Mouse (Mus musculus): Measurements from ENCODE around the gene Ryr2. TPM values are rescaled to one million over a fixed set of nuclear protein-coding genes. Genes with fewer than 3 reads are reported as not detected.

Gene Ryr2
- polyA plus RNA-seq, 1 experiment from 2014 or later: 2.7 TPM

GRCm38 (mm10) chr13:12114816-12115215 is 8.1 kb upstream of the Ryr2 start:
- H3K9me3 ChIP-seq: no peaks in the 10 kb centered on the region
- no peaks in the 10 kb centered on the region for H3K27me3 ChIP-seq
- H3K4me3 ChIP-seq (replicated peaks): no peak overlapping the region
- no peak overlapping the region for H3K9ac ChIP-seq (replicated peaks)
- ATAC-seq: no peak
- no peaks in the 10 kb centered on the region for H3K36me3 ChIP-seq
- no peak overlapping the region for H3K27ac ChIP-seq
- 100% methylated on average over 1 of the region's 1 CpGs for WGBS
- H3K4me1 ChIP-seq (replicated peaks): no peaks in the 10 kb centered on the region
- no peak overlapping the region for H3K4me2 ChIP-seq (replicated peaks)

- Histone ChIP-seq H3K4me2 (replicated peaks) (no peak overlapping the region), H3K27ac (no peak overlapping the region), H3K9me3 (no peaks in the 10 kb centered on the region), H3K4me1 (replicated peaks) (peaks cover 17% of the 10 kb centered on the region), H3K36me3 (no peaks in the 10 kb centered on the region), H3K4me3 (replicated peaks) (no peak overlapping the region), H3K27me3 (peaks cover 36% of the 10 kb centered on the region), H3K9ac (replicated peaks) (no peak overlapping the region)
- 95% methylated on average over 1 of the region's 1 CpGs for WGBS
- no peak for ATAC-seq
Observed at GRCm38 (mm10) chr13:12108955-12109354, 2.2 kb upstream of the Ryr2 start.

GRCm38 (mm10) chr13:12105830-12106628 is 716 bp downstream of the Ryr2 start:
- peak; percentile 81 for ATAC-seq
- under 1% methylated on average over 67 of the region's 67 CpGs for WGBS
- H3K27ac ChIP-seq: peak overlapping the region; percentile 80

DNA sequence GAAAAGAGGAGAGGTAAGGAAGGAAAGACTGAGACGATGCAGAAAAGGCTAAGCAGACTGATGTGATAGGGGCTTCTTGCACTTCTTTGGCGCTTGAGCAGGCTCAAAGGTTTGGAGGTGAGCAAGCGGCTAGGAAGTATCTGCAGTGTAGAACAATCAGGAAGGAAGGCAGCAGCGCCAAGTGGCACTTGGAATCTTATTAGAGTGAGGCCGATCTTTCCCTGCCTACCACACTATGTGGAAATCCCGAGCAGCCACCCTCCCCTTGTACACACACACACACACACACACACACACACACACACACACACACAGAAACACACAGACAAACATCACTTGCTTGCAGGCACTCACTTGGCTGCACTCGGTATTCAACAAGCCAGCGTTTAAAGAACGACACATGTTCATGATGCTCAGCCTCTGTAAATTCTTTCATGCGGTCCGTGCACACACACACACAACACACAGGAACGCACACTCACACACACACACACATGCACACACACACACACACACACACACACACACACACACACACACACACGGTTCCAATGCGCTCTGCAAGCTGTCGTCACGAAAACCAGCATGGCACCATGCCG is 1.4 kb downstream of the Ryr2 start:
- Histone ChIP-seq H3K36me3 (no peaks in the 10 kb centered on the region), H3K27me3 (peaks cover 40% of the 10 kb centered on the region), H3K4me2 (replicated peaks) (peak overlapping the region; percentile 96), H3K9ac (replicated peaks) (peak overlapping the region; percentile 75), H3K9me3 (no peaks in the 10 kb centered on the region), H3K27ac (peak overlapping the region; percentile 30; the same call in 1 of the 2 replicates), H3K4me1 (replicated peaks) (peaks cover 24% of the 10 kb centered on the region), H3K4me3 (replicated peaks) (peak overlapping the region; percentile 63)
- no peak for ATAC-seq
- WGBS: 3% methylated on average over 17 of the region's 17 CpGs

More at GRCm38 (mm10) chr13:12105830-12106628, 716 bp downstream of the Ryr2 start:
- Histone ChIP-seq H3K9ac (replicated peaks) (peak overlapping the region; percentile 75), H3K4me1 (replicated peaks) (peaks cover 24% of the 10 kb centered on the region), H3K4me3 (replicated peaks) (peak overlapping the region; percentile 63), H3K4me2 (replicated peaks) (peak overlapping the region; percentile 96), H3K27me3 (peaks cover 40% of the 10 kb centered on the region), H3K9me3 (no peaks in the 10 kb centered on the region), H3K36me3 (no peaks in the 10 kb centered on the region)

DNA sequence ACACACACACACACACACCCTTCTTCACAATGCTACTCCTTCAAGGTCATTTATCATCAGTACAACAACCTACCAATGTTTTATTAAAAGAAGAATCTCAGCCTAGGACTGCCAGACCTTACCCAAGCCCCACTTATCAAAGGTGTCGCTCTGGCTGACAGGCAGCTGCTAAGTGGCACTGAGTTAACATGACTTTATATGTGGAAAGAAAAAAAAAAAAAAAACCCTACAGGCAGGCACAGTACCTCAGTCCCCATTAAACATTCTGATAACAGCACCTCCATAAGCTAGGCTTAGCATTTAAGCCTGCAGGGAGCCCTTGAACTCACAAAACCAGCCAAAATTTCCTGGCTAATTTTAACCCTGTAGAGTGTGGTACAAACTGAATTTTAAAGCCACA is 2.4 kb downstream of the Ryr2 start:
- Histone ChIP-seq H3K9me3 (no peaks in the 10 kb centered on the region), H3K9ac (replicated peaks) (no peak overlapping the region), H3K36me3 (no peaks in the 10 kb centered on the region), H3K27ac (no peak overlapping the region), H3K4me3 (replicated peaks) (peak overlapping the region; percentile 63; the same call in 1 of the 2 replicates), H3K4me2 (replicated peaks) (peak overlapping the region; percentile 96), H3K27me3 (peaks cover 40% of the 10 kb centered on the region), H3K4me1 (replicated peaks) (peaks cover 24% of the 10 kb centered on the region)
- WGBS: 44% methylated on average over 1 of the region's 1 CpGs
- no peak for ATAC-seq

- no peak for ATAC-seq
Observed at GRCm38 (mm10) chr13:12103017-12103416, 3.7 kb downstream of the Ryr2 start.

DNA sequence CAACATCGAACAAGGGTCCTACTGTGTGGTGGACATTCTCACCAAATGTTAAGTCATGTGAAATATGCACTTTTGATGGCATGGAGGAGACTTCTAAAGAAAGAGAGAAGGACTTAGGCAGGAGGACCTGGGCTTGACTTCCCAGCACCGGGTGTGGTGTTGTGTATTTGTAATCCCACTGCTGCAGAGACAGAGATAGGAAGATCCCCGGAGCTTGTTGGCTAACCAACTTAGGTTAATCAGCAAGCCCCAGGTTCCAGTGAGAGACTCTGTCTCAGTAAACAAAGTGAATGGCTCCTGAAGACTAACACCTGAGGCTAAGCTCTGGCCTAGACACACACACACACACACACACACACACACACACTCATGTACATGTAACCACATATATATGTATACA is 7.3 kb downstream of the Ryr2 start:
- Histone ChIP-seq H3K4me2 (replicated peaks) (no peak overlapping the region), H3K9ac (replicated peaks) (no peak overlapping the region), H3K27me3 (peaks cover 9% of the 10 kb centered on the region), H3K36me3 (no peaks in the 10 kb centered on the region), H3K4me3 (replicated peaks) (no peak overlapping the region), H3K27ac (no peak overlapping the region), H3K4me1 (replicated peaks) (peaks cover 8% of the 10 kb centered on the region), H3K9me3 (no peaks in the 10 kb centered on the region)
- 93% methylated on average over 3 of the region's 3 CpGs for WGBS
- no peak for ATAC-seq

More at GRCm38 (mm10) chr13:12103017-12103416, 3.7 kb downstream of the Ryr2 start:
- Histone ChIP-seq H3K27me3 (peaks cover 37% of the 10 kb centered on the region), H3K9ac (replicated peaks) (no peak overlapping the region), H3K4me1 (replicated peaks) (peaks cover 24% of the 10 kb centered on the region), H3K4me2 (replicated peaks) (peak overlapping the region; percentile 17; the same call in 1 of the 2 replicates), H3K36me3 (no peaks in the 10 kb centered on the region), H3K9me3 (no peaks in the 10 kb centered on the region), H3K27ac (no peak overlapping the region), H3K4me3 (replicated peaks) (no peak overlapping the region)
- 57% methylated on average over 3 of the region's 3 CpGs for WGBS

- WGBS: 91% methylated on average over 1 of the region's 1 CpGs
- H3K27ac ChIP-seq: no peak overlapping the region
- no peak overlapping the region for H3K4me2 ChIP-seq (replicated peaks)
- H3K4me3 ChIP-seq (replicated peaks): no peak overlapping the region
- H3K9me3 ChIP-seq: no peaks in the 10 kb centered on the region
- no peak overlapping the region for H3K9ac ChIP-seq (replicated peaks)
- peaks cover 7% of the 10 kb centered on the region; the same call in 1 of the 2 replicates for H3K4me1 ChIP-seq (replicated peaks)
- no peak for ATAC-seq
- peaks cover 4% of the 10 kb centered on the region for H3K27me3 ChIP-seq
- no peaks in the 10 kb centered on the region for H3K36me3 ChIP-seq
Observed at GRCm38 (mm10) chr13:12098981-12099380, 7.8 kb downstream of the Ryr2 start.

GRCm38 (mm10) chr13:12096382-12096932 is 10.3 kb downstream of the Ryr2 start:
- no peaks in the 10 kb centered on the region for H3K4me1 ChIP-seq (replicated peaks)
- H3K4me2 ChIP-seq (replicated peaks): no peak overlapping the region
- no peak overlapping the region for H3K9ac ChIP-seq (replicated peaks)
- H3K36me3 ChIP-seq: no peaks in the 10 kb centered on the region
- WGBS: 77% methylated on average over 3 of the region's 3 CpGs
- no peaks in the 10 kb centered on the region for H3K9me3 ChIP-seq
- ATAC-seq: no peak
- H3K27me3 ChIP-seq: peaks cover 1% of the 10 kb centered on the region; the same call in 1 of the 2 replicates
- H3K4me3 ChIP-seq (replicated peaks): no peak overlapping the region
- no peak overlapping the region for H3K27ac ChIP-seq

GRCm38 (mm10) chr13:12094569-12094968 is 12.2 kb downstream of the Ryr2 start:
- Histone ChIP-seq H3K27me3 (no peaks in the 10 kb centered on the region), H3K4me1 (replicated peaks) (no peaks in the 10 kb centered on the region), H3K4me2 (replicated peaks) (no peak overlapping the region), H3K9ac (replicated peaks) (no peak overlapping the region), H3K9me3 (no peaks in the 10 kb centered on the region), H3K4me3 (replicated peaks) (no peak overlapping the region), H3K27ac (no peak overlapping the region), H3K36me3 (no peaks in the 10 kb centered on the region)
- WGBS: 81% methylated on average over 7 of the region's 7 CpGs
- ATAC-seq: no peak

DNA sequence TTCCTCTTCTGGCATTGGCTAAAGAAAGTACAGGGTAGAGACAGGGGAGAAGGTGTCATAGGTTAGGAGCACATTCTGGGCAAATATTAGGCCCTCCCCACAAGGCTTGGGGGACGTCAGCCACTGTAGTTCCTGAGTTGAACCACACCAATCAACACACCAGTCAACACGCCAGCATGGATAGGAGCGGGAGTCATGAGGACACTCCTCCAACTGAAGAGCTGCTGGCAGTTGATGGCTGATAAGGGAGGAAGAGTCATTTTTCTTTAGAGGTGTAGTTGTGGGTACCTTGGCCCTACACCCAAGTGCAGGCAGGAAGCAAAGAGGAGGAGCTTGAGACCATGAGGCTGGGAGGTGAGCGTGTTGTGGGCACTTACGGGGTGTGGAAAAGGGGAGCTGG is 13.6 kb downstream of the Ryr2 start:
- Histone ChIP-seq H3K4me3 (replicated peaks) (no peak overlapping the region), H3K9me3 (no peaks in the 10 kb centered on the region), H3K4me2 (replicated peaks) (no peak overlapping the region), H3K27me3 (no peaks in the 10 kb centered on the region), H3K4me1 (replicated peaks) (no peaks in the 10 kb centered on the region), H3K9ac (replicated peaks) (no peak overlapping the region), H3K36me3 (no peaks in the 10 kb centered on the region), H3K27ac (no peak overlapping the region)
- 85% methylated on average over 5 of the region's 5 CpGs for WGBS
- ATAC-seq: no peak

DNA sequence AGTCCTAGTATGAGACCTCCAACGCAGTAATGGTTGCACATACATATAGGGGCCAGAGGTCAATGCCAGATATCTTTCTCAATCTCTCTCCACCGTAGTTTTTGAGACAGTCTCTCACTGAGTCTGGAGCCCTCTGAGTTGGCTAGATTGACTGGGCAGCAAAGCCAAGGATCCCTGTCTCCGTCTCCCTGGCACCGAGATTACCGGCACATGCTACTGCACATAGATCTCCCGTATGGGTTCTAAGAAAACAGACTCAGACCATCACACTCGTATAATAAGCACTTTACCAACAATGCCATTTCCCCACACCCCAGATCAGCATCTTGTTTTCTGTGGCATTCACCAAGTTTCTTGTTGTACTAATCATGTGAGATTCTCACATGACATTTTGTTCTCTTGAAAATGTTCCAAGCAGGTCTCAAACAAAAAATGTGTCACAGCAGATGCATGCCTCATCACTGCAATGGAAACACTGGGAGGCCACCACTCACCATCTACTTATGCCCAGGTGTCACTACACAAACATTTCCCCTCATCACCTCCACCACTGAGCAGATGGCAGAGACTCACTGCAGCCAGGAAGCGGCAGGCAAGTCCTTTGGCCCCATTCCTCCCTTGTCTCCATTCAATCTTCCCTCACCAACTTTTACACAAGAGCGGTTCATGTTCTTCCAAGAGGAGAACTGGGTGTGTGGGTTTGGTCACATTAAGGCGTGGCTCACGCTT is 14.2 kb downstream of the Ryr2 start:
- Histone ChIP-seq H3K27me3 (no peaks in the 10 kb centered on the region), H3K4me1 (replicated peaks) (no peaks in the 10 kb centered on the region), H3K4me3 (replicated peaks) (no peak overlapping the region), H3K36me3 (no peaks in the 10 kb centered on the region), H3K9ac (replicated peaks) (no peak overlapping the region), H3K9me3 (no peaks in the 10 kb centered on the region), H3K4me2 (replicated peaks) (no peak overlapping the region), H3K27ac (no peak overlapping the region)
- 93% methylated on average over 11 of the region's 11 CpGs for WGBS
- no peak for ATAC-seq

Data from midbrain, embryonic 13.5 days (tissue).